Mouse (Mus musculus) lung, postnatal 4 days (tissue): Measurements from ENCODE around the gene Ttc17.

Experiments used
- DNase-seq, 2 experiments: peaks; one replicate each; pipeline ENCODE4 v3.0.0; 2021

Gene Ttc17

GRCm38 (mm10) chr2:94378678-94379077, 27.8 kb downstream of the Ttc17 start:
- DNase-seq: no peak

GRCm38 (mm10) chr2:94371093-94371492, 35.4 kb downstream of the Ttc17 start:
- DNase-seq: peak; percentile 28 to 34

GRCm38 (mm10) chr2:94363821-94364220, 42.7 kb downstream of the Ttc17 start:
- DNase-seq: no peak

- no peak for DNase-seq
Measured at GRCm38 (mm10) chr2:94360398-94360973, 46.0 kb downstream of the Ttc17 start.

- no peak for DNase-seq
Measured at GRCm38 (mm10) chr2:94348165-94348591, 58.3 kb downstream of the Ttc17 start.

GRCm38 (mm10) chr2:94346746-94347145, 59.7 kb downstream of the Ttc17 start:
- DNase-seq: no peak

GRCm38 (mm10) chr2:94344624-94345023, 61.9 kb downstream of the Ttc17 start:
- DNase-seq: no peak

GRCm38 (mm10) chr2:94343290-94344285, 62.9 kb downstream of the Ttc17 start:
- no peak for DNase-seq

GRCm38 (mm10) chr2:94340769-94341168, 65.7 kb downstream of the Ttc17 start:
- no peak for DNase-seq

- no peak for DNase-seq
Measured at GRCm38 (mm10) chr2:94339495-94339894, 67.0 kb downstream of the Ttc17 start.

- no peak for DNase-seq
Measured at GRCm38 (mm10) chr2:94336336-94336735, 70.2 kb downstream of the Ttc17 start.

- no peak for DNase-seq
Measured at GRCm38 (mm10) chr2:94334742-94335046, 71.8 kb downstream of the Ttc17 start.

- peak in 1 of 2 experiments; percentile 11 for DNase-seq
Measured at GRCm38 (mm10) chr2:94333841-94334741, 72.4 kb downstream of the Ttc17 start.

- DNase-seq: no peak
Measured at GRCm38 (mm10) chr2:94333086-94333485, 73.4 kb downstream of the Ttc17 start.

GRCm38 (mm10) chr2:94329336-94329735, 77.2 kb downstream of the Ttc17 start:
- no peak for DNase-seq

GRCm38 (mm10) chr2:94327836-94328235, 78.7 kb downstream of the Ttc17 start:
- DNase-seq: no peak

GRCm38 (mm10) chr2:94319780-94320179, 86.7 kb downstream of the Ttc17 start:
- no peak for DNase-seq

GRCm38 (mm10) chr2:94316526-94316925, 90.0 kb downstream of the Ttc17 start:
- no peak for DNase-seq

- no peak for DNase-seq
Measured at GRCm38 (mm10) chr2:94303984-94304383, 102.5 kb downstream of the Ttc17 start.

- DNase-seq: no peak
Measured at GRCm38 (mm10) chr2:94302393-94302792, 104.1 kb downstream of the Ttc17 start.

- no peak for DNase-seq
Measured at GRCm38 (mm10) chr2:94301749-94302148, 104.7 kb downstream of the Ttc17 start.

GRCm38 (mm10) chr2:94297467-94297866, 109.0 kb downstream of the Ttc17 start:
- no peak for DNase-seq

GRCm38 (mm10) chr2:94290483-94290882, 116.0 kb downstream of the Ttc17 start:
- peak; percentile 46 to 69 for DNase-seq
